Mouse (Mus musculus) kidney, postnatal 0 days (tissue): ENCODE measurements at regions not wholly inside any gene's neighbourhood (a gene's known extent, or its start where the extent isn't known, plus 50 kb on each side); places are given as distances from the start of the nearest gene placed in this dataset.

Experiments
- ATAC-seq: fragments of 200-750 bp; cut with Nextera tagmentation; replicated peaks from 2 replicates; pipeline ENCODE4 v1.8.0; 2017; ENCODE audit warnings: low read depth, moderate number of reproducible peaks, moderate TSS enrichment, moderate library complexity; ENCODE audit not compliant: low FRiP score
- DNase-seq: peaks from one replicate; pipeline ENCODE4 v3.0.0-alpha.2; 2016; ENCODE audit warnings: low spot score
- H3K27ac ChIP-seq: fragments of 300-500 bp; sonication (generic); 2 replicates; pipeline ENCODE4 v1.5.1; 2014; ENCODE audit warnings: mild to moderate bottlenecking
- H3K27me3 ChIP-seq: fragments of 300-500 bp; sonication (generic); 2 replicates; pipeline ENCODE4 v1.6.1; 2014; ENCODE audit warnings: low read length, mixed read lengths; ENCODE audit not compliant: insufficient read depth
- H3K36me3 ChIP-seq: fragments of 300-500 bp; sonication (generic); 2 replicates; pipeline ENCODE4 v1.6.1; 2014; ENCODE audit warnings: low read length, mixed read lengths; ENCODE audit not compliant: insufficient read depth
- H3K4me1 ChIP-seq: fragments of 300-500 bp; sonication (generic); replicated peaks from 2 replicates; pipeline ENCODE4 v1.6.1; 2014; ENCODE audit warnings: antibody characterized with exemption, low read length, mixed read lengths; ENCODE audit not compliant: insufficient read depth
- H3K4me2 ChIP-seq: fragments of 300-500 bp; sonication (generic); 2 replicates; pipeline ENCODE4 v1.6.1; 2014; ENCODE audit warnings: mild to moderate bottlenecking, low read length, moderate library complexity, mixed read lengths
- H3K4me3 ChIP-seq: fragments of 300-500 bp; sonication (generic); replicated peaks from 2 replicates; pipeline ENCODE4 v1.5.1; 2014; ENCODE audit warnings: low read depth, low read length
- H3K9ac ChIP-seq: fragments of 300-500 bp; sonication (generic); 2 replicates; pipeline ENCODE4 v1.6.1; 2014; ENCODE audit warnings: low read depth, low read length
- H3K9me3 ChIP-seq: fragments of 300-500 bp; sonication (generic); replicated peaks from 2 replicates; pipeline ENCODE4 v1.6.1; 2016; ENCODE audit warnings: low read length, inconsistent platforms, mixed read lengths
- CTCF ChIP-seq: IDR thresholded peaks from 2 replicates; pipeline ENCODE4 v1.5.1; 2016; ENCODE audit warnings: antibody characterized with exemption, low read depth, mild to moderate bottlenecking, moderate library complexity
- whole genome bisulfite sequencing: fragments of 180-500 bp; shearing (Covaris S2); extraction: QIAGEN DNeasy Blood & Tissue Kit; methylation state at CpG from one replicate; pipeline ENCODE4 v1.1.7; 2014; 5-methylcytosine and 5-hydroxymethylcytosine counted together

DNA sequence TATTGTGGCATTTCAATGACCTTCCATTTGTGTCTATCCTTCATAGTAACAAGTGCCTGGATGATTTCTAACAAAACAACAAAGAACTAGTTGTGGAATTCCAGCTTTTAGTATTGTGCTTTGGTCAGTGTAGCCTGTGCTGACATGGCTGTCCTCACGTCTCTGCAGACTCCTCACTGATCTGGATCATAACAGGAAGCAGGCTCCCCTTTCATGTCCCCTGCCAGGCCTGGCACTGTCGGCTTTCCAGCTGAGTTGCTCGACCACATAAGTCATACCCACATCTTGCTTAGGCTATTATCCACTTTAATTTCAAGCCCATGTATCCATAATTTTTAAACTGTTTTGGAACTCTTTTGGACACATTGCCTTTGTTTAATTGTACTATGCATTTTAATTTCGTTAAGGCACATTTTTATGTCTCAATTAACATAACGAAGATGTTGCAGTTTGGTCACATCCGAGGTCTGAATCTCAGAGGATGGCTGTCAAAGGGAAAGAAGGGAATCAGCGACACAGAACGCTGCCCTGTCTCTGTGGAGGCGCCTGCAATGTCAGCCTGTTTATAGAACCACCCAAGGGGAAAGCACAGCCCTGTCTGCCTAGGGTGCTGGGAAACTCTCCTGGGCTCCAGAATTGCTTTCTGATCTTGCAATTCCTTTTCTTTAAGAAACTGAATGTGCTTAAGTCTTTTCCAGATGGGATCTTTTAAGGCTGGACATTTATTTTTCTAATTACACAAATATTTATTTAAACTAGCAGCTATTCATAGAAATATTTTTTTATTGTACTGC is 215.5 kb upstream of the Ndst3 start:
- H3K4me3 ChIP-seq, result no peak overlapping the region
- no peak for ATAC-seq
- H3K27ac ChIP-seq, result no peak overlapping the region; the same call in 1 of the 2 replicates
- 22% methylated on average over 9 of the region's 9 CpGs for WGBS
- peak overlapping the region; percentile 18; the same call in 1 of the 2 replicates for H3K4me2 ChIP-seq
- H3K9ac ChIP-seq, result no peak overlapping the region
- H3K9me3 ChIP-seq, result no peaks in the 10 kb centered on the region
- DNase-seq, result peak; percentile 56
- no peaks in the 10 kb centered on the region for H3K27me3 ChIP-seq
- H3K36me3 ChIP-seq, result no peaks in the 10 kb centered on the region
- no peaks in the 10 kb centered on the region for H3K4me1 ChIP-seq
- TF ChIP-seq CTCF, result no peak

DNA sequence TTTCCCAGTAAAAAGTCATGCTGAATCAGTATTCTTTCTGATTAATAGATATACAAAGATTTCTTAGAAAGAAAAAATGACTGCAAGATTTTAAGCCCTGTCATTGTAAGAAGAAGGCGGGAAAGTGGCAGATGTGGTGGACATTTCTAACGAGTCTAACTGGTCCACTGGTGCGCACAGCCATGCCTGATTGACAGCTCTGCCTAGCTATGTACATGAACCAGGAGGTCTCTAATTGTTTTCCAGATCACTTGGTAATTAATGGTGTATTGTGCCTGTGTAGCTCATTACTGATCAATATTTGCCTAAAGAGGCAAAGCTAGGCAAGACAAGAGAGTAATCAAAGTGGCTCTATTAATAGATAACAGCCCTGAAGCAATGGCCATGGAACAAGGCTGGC is 227.5 kb upstream of the Ndst3 start:
- no peaks in the 10 kb centered on the region for H3K36me3 ChIP-seq
- H3K27ac ChIP-seq, result no peak overlapping the region
- DNase-seq (no peak), ATAC-seq (no peak)
- no peaks in the 10 kb centered on the region for H3K27me3 ChIP-seq
- no peaks in the 10 kb centered on the region for H3K4me1 ChIP-seq
- TF ChIP-seq CTCF, result no peak
- WGBS, result 66% methylated on average over 3 of the region's 3 CpGs
- no peak overlapping the region for H3K9ac ChIP-seq
- no peak overlapping the region for H3K4me3 ChIP-seq
- no peak overlapping the region for H3K4me2 ChIP-seq
- no peaks in the 10 kb centered on the region for H3K9me3 ChIP-seq

DNA sequence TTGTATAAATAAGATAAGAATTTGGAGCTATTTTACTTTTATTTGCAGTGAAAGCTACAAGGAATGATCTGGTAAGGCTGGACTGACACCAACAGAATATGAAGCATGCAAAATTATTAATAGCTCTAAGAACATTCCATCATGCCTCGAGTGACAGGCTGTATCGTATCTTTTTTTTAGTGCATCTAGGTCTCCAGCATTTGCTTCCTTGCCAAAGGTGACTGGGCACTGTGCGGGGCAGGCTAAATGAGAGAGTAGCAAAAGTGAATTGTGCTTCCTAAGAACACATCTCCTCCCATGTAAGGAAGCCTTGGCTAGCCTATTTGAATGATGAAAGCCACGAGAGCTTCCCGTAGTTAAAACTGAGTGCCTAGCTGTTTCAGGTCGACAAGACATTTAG is 261.5 kb upstream of the Ndst3 start:
- Histone ChIP-seq H3K9me3 (no peaks in the 10 kb centered on the region), H3K9ac (no peak overlapping the region), H3K27ac (no peak overlapping the region), H3K4me3 (no peak overlapping the region), H3K4me2 (no peak overlapping the region), H3K36me3 (no peaks in the 10 kb centered on the region), H3K4me1 (no peaks in the 10 kb centered on the region), H3K27me3 (no peaks in the 10 kb centered on the region)
- TF ChIP-seq CTCF, result no peak
- ATAC-seq, result no peak
- WGBS, result 79% methylated on average over 6 of the region's 6 CpGs
- DNase-seq, result no peak

- Histone ChIP-seq H3K27me3 (no peaks in the 10 kb centered on the region), H3K4me1 (no peaks in the 10 kb centered on the region), H3K4me2 (no peak overlapping the region), H3K4me3 (no peak overlapping the region), H3K36me3 (no peaks in the 10 kb centered on the region), H3K9me3 (no peaks in the 10 kb centered on the region), H3K27ac (no peak overlapping the region), H3K9ac (no peak overlapping the region)
- WGBS, result 86% methylated on average over 3 of the region's 3 CpGs
- DNase-seq (no peak), ATAC-seq (no peak)
- TF ChIP-seq CTCF, result no peak
These were observed 276.7 kb upstream of the Ndst3 start for GRCm38 (mm10) chr3:123967373-123967772.

DNA sequence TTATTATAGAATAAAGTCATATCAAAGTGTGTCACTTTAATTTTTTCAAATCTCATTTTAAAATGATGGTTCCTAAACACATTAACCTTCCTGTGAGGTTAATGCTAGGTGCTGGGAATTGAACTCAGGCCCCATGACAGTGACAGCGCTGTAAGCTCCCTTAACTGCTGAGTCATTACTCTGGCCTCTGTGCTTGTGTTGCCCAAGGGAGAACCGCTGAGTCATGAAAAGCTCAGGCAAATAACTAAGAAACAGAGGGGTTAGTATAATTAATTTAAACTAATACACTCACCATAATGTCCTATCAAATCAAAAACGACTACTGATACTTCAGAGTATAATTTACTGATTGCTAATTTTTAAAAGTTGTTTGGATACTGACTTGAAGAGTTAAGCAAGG is 281.7 kb upstream of the Ndst3 start:
- Histone ChIP-seq H3K27ac (no peak overlapping the region), H3K4me2 (no peak overlapping the region), H3K36me3 (no peaks in the 10 kb centered on the region), H3K9ac (no peak overlapping the region), H3K4me3 (no peak overlapping the region), H3K27me3 (no peaks in the 10 kb centered on the region), H3K4me1 (no peaks in the 10 kb centered on the region), H3K9me3 (no peaks in the 10 kb centered on the region)
- TF ChIP-seq CTCF, result no peak
- no peak for ATAC-seq
- 80% methylated on average over 3 of the region's 3 CpGs for WGBS
- no peak for DNase-seq

GRCm38 (mm10) chr3:123973806-123974576 is 283.3 kb upstream of the Ndst3 start:
- no peak for ATAC-seq
- Histone ChIP-seq H3K9me3 (no peaks in the 10 kb centered on the region), H3K4me2 (no peak overlapping the region), H3K9ac (no peak overlapping the region), H3K27ac (no peak overlapping the region), H3K4me3 (no peak overlapping the region), H3K27me3 (no peaks in the 10 kb centered on the region), H3K36me3 (no peaks in the 10 kb centered on the region), H3K4me1 (no peaks in the 10 kb centered on the region)
- no peak for DNase-seq
- no peak for TF ChIP-seq CTCF
- WGBS, result 81% methylated on average over 16 of the region's 16 CpGs
